Mouse (Mus musculus) midbrain, postnatal 0 days (tissue): Measurements from ENCODE around the gene Maneal. TPM values are rescaled to one million over a fixed set of nuclear protein-coding genes. Genes with fewer than 3 reads are reported as not detected.

Source experiments
- ATAC-seq: fragments of 200-750 bp; cut with Nextera tagmentation; 2 replicates; pipeline ENCODE4 v1.8.0; 2017; ENCODE audit warnings: moderate number of reproducible peaks, mild to moderate bottlenecking, moderate TSS enrichment, moderate library complexity; ENCODE audit not compliant: low FRiP score
- DNase-seq: peaks from one replicate; pipeline ENCODE4 v3.0.0-alpha.2; 2015; ENCODE audit warnings: low spot score
- H3K27ac ChIP-seq: fragments of 300-500 bp; sonication (generic); 2 replicates; pipeline ENCODE4 v1.5.1; 2014; ENCODE audit warnings: low read depth, mild to moderate bottlenecking, low read length, mixed read lengths
- H3K27me3 ChIP-seq: fragments of 300-500 bp; sonication (generic); 2 replicates; pipeline ENCODE4 v1.6.1; 2014; ENCODE audit warnings: low read length, control low read depth, mixed read lengths; ENCODE audit not compliant: insufficient read depth
- H3K36me3 ChIP-seq: fragments of 300-500 bp; sonication (generic); 2 replicates; pipeline ENCODE4 v1.6.1; 2014; ENCODE audit warnings: low read length, control low read depth, mixed read lengths; ENCODE audit not compliant: insufficient read depth
- H3K4me1 ChIP-seq: fragments of 300-500 bp; sonication (generic); 2 replicates; pipeline ENCODE4 v1.6.1; 2014; ENCODE audit warnings: mild to moderate bottlenecking, control low read depth, antibody characterized with exemption, low read length, mixed read lengths; ENCODE audit not compliant: insufficient read depth
- H3K4me2 ChIP-seq: fragments of 300-500 bp; sonication (generic); 2 replicates; pipeline ENCODE4 v1.6.1; 2014; ENCODE audit warnings: low read depth, mild to moderate bottlenecking, low read length, mixed read lengths; ENCODE audit not compliant: poor library complexity, severe bottlenecking
- H3K4me3 ChIP-seq: fragments of 300-500 bp; sonication (generic); 2 replicates; pipeline ENCODE4 v1.5.1; 2014; ENCODE audit warnings: low read depth, mild to moderate bottlenecking, low read length, moderate library complexity
- H3K9ac ChIP-seq: fragments of 300-500 bp; sonication (generic); replicated peaks from 2 replicates; pipeline ENCODE4 v1.6.1; 2014; ENCODE audit warnings: mild to moderate bottlenecking, low read length, moderate library complexity, mixed read lengths; ENCODE audit not compliant: poor library complexity, severe bottlenecking
- H3K9me3 ChIP-seq: fragments of 300-500 bp; sonication (generic); 2 replicates; pipeline ENCODE4 v1.6.1; 2016; ENCODE audit warnings: low read length, control low read depth
- CTCF ChIP-seq: IDR thresholded peaks from 2 replicates; pipeline ENCODE4 v1.5.1; 2016; ENCODE audit warnings: antibody characterized with exemption, mild to moderate bottlenecking
- WGBS: fragments of 180-500 bp; shearing (Covaris S2); extraction: QIAGEN DNeasy Blood & Tissue Kit; methylation state at CpG from one replicate; pipeline ENCODE4 v1.1.7; 2014; 5-methylcytosine and 5-hydroxymethylcytosine counted together
- polyA plus RNA-seq: library from polyadenylated mRNA; unstranded; fragments of >200 nt; fragmentation: Nextera tagmentation; extraction: Ambion mirVana; gene quantifications from 2 replicates; pipeline ENCODE4 v1.2.1, GENCODE M21; 2015
- total RNA-seq: library from RNA; depleted of rRNA; stranded (reverse); fragments of >200 nt; gene quantifications from 2 replicates; pipeline ENCODE4 v1.2.3, GENCODE M21; 2014; rRNA removed

Gene Maneal
- total and polyA plus RNA-seq, 2 experiments from 2014 or later = 9.4 to 50.5 TPM

GRCm38 (mm10) chr4:124809136-124809883, 52.7 kb downstream of the Maneal start:
- Histone ChIP-seq H3K4me2 (no peak overlapping the region), H3K4me1 (no peaks in the 10 kb centered on the region), H3K4me3 (no peak overlapping the region), H3K9ac (no peak overlapping the region), H3K36me3 (peaks cover 28% of the 10 kb centered on the region), H3K27ac (no peak overlapping the region), H3K9me3 (no peaks in the 10 kb centered on the region), H3K27me3 (no peaks in the 10 kb centered on the region)
- ATAC-seq (no peak), DNase-seq (no peak)
- no peak for TF ChIP-seq CTCF
- WGBS = 89% methylated on average over 9 of the region's 9 CpGs

GRCm38 (mm10) chr4:124808511-124808910, 53.5 kb downstream of the Maneal start:
- H3K9me3 ChIP-seq = no peaks in the 10 kb centered on the region
- H3K9ac ChIP-seq = no peak overlapping the region
- no peak overlapping the region for H3K27ac ChIP-seq
- WGBS = 91% methylated on average over 5 of the region's 5 CpGs
- H3K36me3 ChIP-seq = peaks cover 28% of the 10 kb centered on the region
- no peak overlapping the region for H3K4me2 ChIP-seq
- H3K4me3 ChIP-seq = no peak overlapping the region
- no peaks in the 10 kb centered on the region for H3K27me3 ChIP-seq
- ATAC-seq (no peak), DNase-seq (no peak)
- H3K4me1 ChIP-seq = no peaks in the 10 kb centered on the region; the same call in 1 of the 2 replicates
- TF ChIP-seq CTCF = no peak

Other genes with a start within 250 kb of the Maneal start
- gene Pou3f1, start 205.4 kb downstream of the Maneal start, total RNA-seq = 17.7 and 19.8 TPM in 2 replicates
- 11.4 and 11.5 TPM in 2 replicates for gene Pou3f1, start 205.4 kb downstream of the Maneal start, polyA plus RNA-seq
- gene Utp11, start 168.6 kb downstream of the Maneal start, total RNA-seq = 10.3 and 10.9 TPM in 2 replicates
- gene Utp11, start 168.6 kb downstream of the Maneal start, polyA plus RNA-seq = 30.7 and 31.7 TPM in 2 replicates
- 5.0 and 6.9 TPM in 2 replicates for gene Fhl3, start 161.5 kb downstream of the Maneal start, total RNA-seq
- gene Fhl3, start 161.5 kb downstream of the Maneal start, polyA plus RNA-seq = 1.7 and 2.0 TPM in 2 replicates
- 32.8 and 34.3 TPM in 2 replicates for gene Sf3a3, start 147.4 kb downstream of the Maneal start, total RNA-seq
- 73.8 and 75.9 TPM in 2 replicates for gene Sf3a3, start 147.4 kb downstream of the Maneal start, polyA plus RNA-seq
- 19.0 and 20.5 TPM in 2 replicates for gene Inpp5b, start 120.3 kb downstream of the Maneal start, total RNA-seq
- gene Inpp5b, start 120.3 kb downstream of the Maneal start, polyA plus RNA-seq = 14.3 and 16.0 TPM in 2 replicates
- gene Mtf1, start 60.1 kb downstream of the Maneal start, total RNA-seq = 7.0 and 15.5 TPM in 2 replicates
- gene Mtf1, start 60.1 kb downstream of the Maneal start, polyA plus RNA-seq = 22.1 and 24.7 TPM in 2 replicates
- 54.5 and 78.4 TPM in 2 replicates for gene Yrdc, start 11.5 kb downstream of the Maneal start, total RNA-seq
- 48.9 and 55.7 TPM in 2 replicates for gene Yrdc, start 11.5 kb downstream of the Maneal start, polyA plus RNA-seq
- 163 and 181 TPM in 2 replicates for gene 1110065P20Rik, start 11.0 kb downstream of the Maneal start, total RNA-seq
- 135 and 141 TPM in 2 replicates for gene 1110065P20Rik, start 11.0 kb downstream of the Maneal start, polyA plus RNA-seq
- 43.4 and 50.1 TPM in 2 replicates for gene Epha10, start 18.7 kb upstream of the Maneal start, total RNA-seq
- gene Epha10, start 18.7 kb upstream of the Maneal start, polyA plus RNA-seq = 14.8 and 15.3 TPM in 2 replicates
- 15.6 and 21.7 TPM in 2 replicates for gene 9930104L06Rik, start 74.9 kb upstream of the Maneal start, total RNA-seq
- gene 9930104L06Rik, start 74.9 kb upstream of the Maneal start, polyA plus RNA-seq = 8.9 and 9.3 TPM in 2 replicates
- gene Cdca8, start 77.1 kb upstream of the Maneal start, total RNA-seq = 3.0 and 6.3 TPM in 2 replicates
- 10.3 and 14.8 TPM in 2 replicates for gene Cdca8, start 77.1 kb upstream of the Maneal start, polyA plus RNA-seq
- 2.5 and 3.0 TPM in 2 replicates for gene Rspo1, start 124.3 kb upstream of the Maneal start, total RNA-seq
- gene Rspo1, start 124.3 kb upstream of the Maneal start, polyA plus RNA-seq = 1.2 and 1.8 TPM in 2 replicates
- 51.8 and 57.3 TPM in 2 replicates for gene Gnl2, start 154.4 kb upstream of the Maneal start, total RNA-seq
- gene Gnl2, start 154.4 kb upstream of the Maneal start, polyA plus RNA-seq = 72.5 and 77.5 TPM in 2 replicates
- 0.47 and 3.1 TPM in 2 replicates for gene Dnali1, start 203.5 kb upstream of the Maneal start, total RNA-seq
- gene Dnali1, start 203.5 kb upstream of the Maneal start, polyA plus RNA-seq = 1.3 TPM in 2 replicates
- 33.5 and 35.1 TPM in 2 replicates for gene Snip1, start 204.5 kb upstream of the Maneal start, total RNA-seq
- 16.0 and 17.1 TPM in 2 replicates for gene Snip1, start 204.5 kb upstream of the Maneal start, polyA plus RNA-seq
- 82.6 and 95.2 TPM in 2 replicates for gene Meaf6, start 223.0 kb upstream of the Maneal start, total RNA-seq
- 139 and 170 TPM in 2 replicates for gene Meaf6, start 223.0 kb upstream of the Maneal start, polyA plus RNA-seq